Mouse (Mus musculus) adrenal gland, adult 10 weeks (tissue): Measurements from ENCODE around the gene Cables2. TPM values are rescaled to one million over a fixed set of nuclear protein-coding genes. Genes with fewer than 3 reads are reported as not detected.

Source experiments
- polyA plus RNA-seq: library from polyadenylated mRNA; stranded (reverse); fragments of 350-450 nt; fragmentation: Illumina TruSeq; extraction: RNeasy Lipid Tissue Mini Kit (QIAGEN cat#74804); gene quantifications from one replicate; pipeline ENCODE4 v1.2.3, GENCODE M21; 2014; ENCODE audit warnings: low read depth, low replicate concordance

Gene Cables2
- polyA plus RNA-seq, result 9.2 TPM

GRCm38 (mm10) chr2:180273394-180274244, at the start of gene Cables2:
Gene Cables2, minus strand, starts transcription at chr2:180273496.

DNA sequence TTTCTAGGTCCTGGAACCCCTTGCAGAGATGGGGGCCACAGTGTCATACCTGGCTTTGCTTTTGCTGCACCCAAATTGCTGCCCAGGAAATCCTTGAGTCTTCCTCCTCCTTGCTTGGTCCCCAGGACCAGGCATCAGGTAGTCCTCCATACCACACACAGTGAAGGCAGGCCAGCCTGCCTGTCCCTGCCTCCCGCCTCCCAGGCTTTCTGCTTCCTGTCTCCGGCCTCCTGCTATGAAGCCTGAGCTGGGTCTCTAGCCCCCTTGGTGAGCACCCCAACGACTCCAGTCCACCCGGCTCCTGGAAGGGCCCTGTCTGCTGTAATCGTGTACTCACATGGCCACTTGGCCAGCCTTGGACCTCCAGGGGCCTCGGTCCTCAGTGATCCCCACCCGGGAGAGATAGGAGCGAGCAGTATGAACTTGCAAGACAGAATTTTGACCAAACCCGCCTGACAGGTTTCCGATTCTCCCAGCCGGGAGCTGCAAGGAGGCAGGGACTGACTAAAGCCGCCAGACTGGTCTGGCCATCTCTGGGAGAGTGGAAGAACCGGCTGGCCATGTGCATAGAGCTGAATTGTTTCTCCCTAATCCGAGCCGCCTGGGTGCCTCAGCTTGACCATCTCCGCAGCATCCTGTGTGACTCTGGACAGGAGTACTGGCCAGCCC, 16.3 kb upstream of the Cables2 start, which contains the start of gene Rbbp8nl:
TSS of gene Rbbp8nl (minus strand) at position 440 of the 669 bp plus-strand sequence.

DNA sequence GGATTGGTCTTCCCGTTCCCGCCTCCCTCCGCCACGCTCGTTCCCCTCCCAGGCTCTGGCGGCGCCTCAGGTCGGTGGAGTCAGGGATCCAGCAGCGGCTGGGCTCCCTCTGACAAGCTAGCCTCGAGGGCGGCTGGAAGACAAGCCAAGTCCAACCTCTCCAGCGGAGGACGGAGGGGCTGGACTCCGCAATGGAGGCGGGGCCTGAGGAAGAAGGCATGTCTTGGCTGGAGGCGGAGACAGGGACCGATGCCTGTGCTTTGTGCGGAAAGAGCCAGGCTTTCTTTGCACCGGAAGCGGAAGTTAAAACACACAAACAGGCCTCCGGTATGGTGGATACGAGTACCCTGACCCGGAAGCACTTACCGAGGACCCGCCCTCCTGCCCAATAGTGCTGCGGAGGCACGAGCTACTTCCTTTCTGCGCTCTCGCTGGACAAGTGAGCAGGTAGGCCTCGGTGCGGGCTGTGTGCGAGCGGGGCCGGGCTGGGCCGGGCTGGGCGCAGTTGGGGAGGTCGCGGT, 16.2 kb downstream of the Cables2 start, which contains the start of gene Rps21:
TSS of gene Rps21 (plus strand) at position 377 of the 521 bp plus-strand sequence.

GRCm38 (mm10) chr2:180225762-180226378, 47.4 kb downstream of the Cables2 start, which contains the start of gene Lama5:
Gene Lama5, minus strand, starts transcription at chr2:180225859.

Other genes starting within 250 kb of the Cables2 start
- gene Lsm14b, start 248.5 kb downstream of the Cables2 start, polyA plus RNA-seq, result 57.7 TPM
- 51.6 TPM for gene Psma7, start 231.1 kb downstream of the Cables2 start, polyA plus RNA-seq
- gene Ss18l1, start 231.0 kb downstream of the Cables2 start, polyA plus RNA-seq, result 16.8 TPM
- 1.7 TPM for gene Mtg2, start 202.9 kb downstream of the Cables2 start, polyA plus RNA-seq
- not detected for gene Hrh3, start 169.0 kb downstream of the Cables2 start, polyA plus RNA-seq
- 75.0 TPM for gene Osbpl2, start 154.2 kb downstream of the Cables2 start, polyA plus RNA-seq
- gene Adrm1, start 102.0 kb downstream of the Cables2 start, polyA plus RNA-seq, result 17.4 TPM
- gene Lama5, start 47.6 kb downstream of the Cables2 start, polyA plus RNA-seq, result 7.4 TPM
- 109 TPM for gene Rps21, start 16.1 kb downstream of the Cables2 start, polyA plus RNA-seq
- not detected for gene Rbbp8nl, start 16.4 kb upstream of the Cables2 start, polyA plus RNA-seq
- gene Gata5, start 61.2 kb upstream of the Cables2 start, polyA plus RNA-seq, result not detected
- not detected for gene Slco4a1, start 182.7 kb upstream of the Cables2 start, polyA plus RNA-seq
- gene Ntsr1, start 226.5 kb upstream of the Cables2 start, polyA plus RNA-seq, result not detected